Mouse (Mus musculus) adrenal gland, postnatal 14 days (tissue): ENCODE results near the gene Btnl9. TPM values are rescaled to one million over a fixed set of nuclear protein-coding genes. Genes with fewer than 3 reads are reported as not detected.
A peak's percentile ranks its signal among the peaks of the same experiment; 100 is the strongest.
"Not testable (repeated sequence)": the region's sequence is repeated elsewhere in the genome, so short reads cannot be mapped to it uniquely, and the experiment has no call there.

Experiments used
- DNase-seq: peaks from one replicate; pipeline ENCODE4 v3.0.0; 2021; ENCODE audit warnings: mixed read lengths
- long read RNA-seq, 2 experiments: library from polyadenylated mRNA; stranded (forward); transcript quantifications; one replicate each; pipeline ENCODE4 v2.0.0; 2021
- total RNA-seq: library from RNA; stranded (reverse); gene quantifications from 2 replicates; pipeline ENCODE4 v1.2.3, GENCODE M21; 2021

Btnl9 gene
- total RNA-seq, result 32.0 and 38.6 TPM in 2 replicates
- long read RNA-seq, experiment 1, full-length matches to known transcripts, result 1 of 1 reads
- long read RNA-seq, experiment 1, partial matches to known transcripts, result 0 of 1 reads
- long read RNA-seq, experiment 1, other reads (novel, unspliced or antisense), result 0 of 1 reads
- long read RNA-seq, experiment 2, full-length matches to known transcripts, result 1 of 7 reads
- long read RNA-seq, experiment 2, partial matches to known transcripts, result 3 of 7 reads
- long read RNA-seq, experiment 2, other reads (novel, unspliced or antisense), result 3 of 7 reads

DNA sequence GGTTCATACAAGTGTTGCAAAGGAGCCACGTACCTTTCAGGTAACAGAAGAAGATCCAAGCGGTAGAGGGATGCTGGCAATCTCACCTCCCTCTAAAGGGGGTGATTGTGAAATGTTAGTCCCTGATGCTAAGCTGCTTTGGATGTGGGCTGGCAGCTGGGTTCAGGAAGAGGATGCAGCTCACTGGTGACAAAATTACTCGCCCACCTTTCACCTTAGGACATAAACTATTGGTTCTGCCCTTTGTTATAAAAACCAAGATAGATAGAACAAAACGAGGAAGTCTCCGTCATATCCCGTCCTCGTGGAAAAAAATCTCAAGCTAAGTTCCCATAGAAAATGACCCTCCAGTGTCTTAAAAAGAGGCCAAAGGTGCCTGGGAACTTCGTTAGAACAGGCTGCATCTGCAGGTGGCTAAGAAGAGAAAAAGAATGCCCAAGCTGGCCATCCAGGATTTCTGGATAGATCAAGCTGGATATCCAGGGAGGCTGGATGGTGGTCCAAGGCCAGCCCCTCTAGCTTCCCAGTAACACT lies at the start of gene Btnl9:
Gene Btnl9 (minus strand): TSS at position 205 of the 534 bp plus-strand sequence.
- no peak for DNase-seq

DNA sequence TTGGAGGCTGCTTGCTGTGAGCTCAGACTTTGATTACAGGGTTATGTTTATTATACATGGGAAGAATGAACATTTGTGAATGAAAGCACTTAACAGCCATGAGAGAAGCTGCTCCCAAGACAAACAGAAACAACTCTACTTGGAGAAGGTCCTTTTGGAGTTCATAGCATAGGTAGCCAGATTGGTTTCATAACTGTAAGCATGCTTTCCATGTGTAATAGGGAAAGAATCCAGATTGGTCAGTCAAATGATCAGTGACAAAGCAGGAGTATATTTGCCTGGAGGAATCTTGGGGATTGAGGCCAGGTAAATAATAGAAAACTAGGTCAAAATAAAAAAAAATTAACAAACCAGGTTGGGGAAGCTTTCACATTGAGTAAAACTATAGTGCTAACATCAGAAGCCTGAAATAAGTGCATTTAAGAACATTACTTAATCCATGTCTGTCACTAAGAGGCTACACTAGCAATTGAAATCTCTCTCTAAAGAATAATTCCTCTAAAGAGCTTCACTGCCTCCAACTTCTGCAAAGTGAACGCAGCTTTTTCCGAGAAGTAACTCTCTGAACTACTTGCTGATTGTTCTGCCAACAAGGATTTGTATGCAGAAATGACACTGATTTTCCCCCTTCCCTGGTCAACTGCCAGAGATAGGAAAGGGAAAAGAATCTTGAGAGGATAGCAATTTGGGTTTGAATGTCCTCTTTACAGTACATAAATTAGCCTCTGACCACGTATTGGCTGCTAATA lies 48.7 kb upstream of the Btnl9 start:
- DNase-seq, result no peak

DNA sequence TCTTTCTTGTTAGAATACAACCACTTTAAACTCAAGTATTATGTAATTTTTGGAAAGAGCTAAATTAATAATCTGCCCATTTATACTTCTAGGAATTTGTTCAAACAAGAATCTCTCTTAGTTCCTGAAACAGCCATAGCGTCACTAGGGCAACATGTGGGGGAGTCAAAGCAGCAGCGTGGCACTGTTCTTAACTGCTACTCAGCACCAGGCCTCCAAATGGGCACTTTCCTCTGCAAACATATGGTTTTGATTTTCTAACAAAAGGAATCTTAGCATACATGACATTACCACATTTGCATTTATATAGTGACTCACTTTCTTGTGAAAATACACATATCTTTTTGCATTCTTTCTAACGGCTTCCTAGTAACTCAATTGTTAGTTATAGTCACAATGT lies 45.8 kb upstream of the Btnl9 start:
- no peak for DNase-seq

DNA sequence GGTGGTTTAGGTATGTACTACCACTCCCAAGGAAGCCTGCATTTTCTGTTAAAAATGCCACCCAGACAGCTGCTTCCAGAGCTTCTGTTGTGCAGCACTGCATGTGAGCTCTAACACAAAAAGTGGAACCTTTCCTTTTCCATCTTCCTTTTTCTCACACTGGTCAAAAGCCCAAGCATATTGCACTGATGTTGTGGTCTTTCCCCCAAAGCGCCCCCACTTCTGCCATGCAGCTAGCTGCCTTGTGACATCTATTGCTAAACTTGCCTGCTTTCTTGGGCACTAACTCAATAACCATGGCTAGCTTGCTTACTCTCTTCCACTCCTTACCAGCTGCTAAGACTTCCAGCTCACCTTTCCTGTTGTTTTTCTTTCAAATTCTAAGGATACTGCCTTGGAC lies 37.5 kb upstream of the Btnl9 start:
- no peak for DNase-seq

DNA sequence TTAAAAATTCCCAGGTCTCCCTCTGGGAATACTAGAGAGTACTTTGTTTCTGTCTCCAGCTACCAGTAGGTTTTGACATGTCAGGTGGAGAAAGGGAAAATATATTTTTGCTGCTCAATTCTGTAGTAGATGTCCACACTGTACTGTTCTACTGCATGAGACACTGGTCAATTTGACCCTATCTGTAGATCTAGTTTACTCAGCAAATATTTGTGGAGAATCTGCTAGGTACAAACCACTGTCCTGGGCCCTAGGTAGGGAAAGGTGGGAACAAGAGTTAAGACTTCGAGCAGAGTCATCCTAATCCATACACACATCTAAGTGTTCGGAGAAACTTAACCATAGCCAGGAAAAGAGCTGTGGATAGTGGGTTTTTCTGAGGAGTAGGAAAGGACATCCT lies 32.3 kb upstream of the Btnl9 start:
- DNase-seq, result no peak

DNA sequence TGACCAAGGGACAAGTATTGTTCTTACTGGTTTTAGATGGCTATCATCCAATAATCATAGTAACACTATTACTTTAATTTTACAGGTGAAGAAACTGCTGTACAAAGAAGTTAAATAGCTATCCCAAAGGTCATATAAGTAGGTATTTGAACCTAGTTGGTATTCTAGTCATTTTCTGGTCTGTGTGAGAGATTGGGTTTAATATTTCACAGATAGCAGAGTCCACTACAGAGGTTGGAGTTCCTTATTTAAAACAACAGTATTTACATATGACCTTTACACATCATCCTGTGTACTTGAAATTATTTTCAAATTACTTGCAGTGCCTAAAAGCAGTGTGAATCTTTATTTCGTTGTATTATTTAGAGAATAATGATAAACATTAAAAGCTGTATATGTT lies 26.5 kb upstream of the Btnl9 start:
- no peak for DNase-seq

DNA sequence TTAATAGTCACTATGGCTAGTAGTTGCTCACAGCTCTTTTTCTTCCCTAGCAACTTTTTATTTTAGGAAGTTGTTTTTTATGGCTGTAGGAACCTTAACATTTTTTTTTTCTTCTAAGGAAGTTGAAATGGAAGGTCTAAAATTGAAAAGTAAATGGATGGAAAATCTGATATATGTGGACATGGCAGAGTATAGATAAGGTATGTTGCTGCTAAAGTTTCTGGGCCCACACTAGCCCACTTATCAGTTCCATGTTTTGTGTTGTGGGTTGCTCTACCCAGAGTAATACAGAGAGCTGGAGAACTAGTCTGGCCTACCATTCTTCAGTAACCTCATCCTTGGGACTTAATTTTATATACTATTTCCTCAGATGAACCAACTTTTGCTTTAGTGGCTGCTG lies 25.6 kb upstream of the Btnl9 start:
- no peak for DNase-seq

DNA sequence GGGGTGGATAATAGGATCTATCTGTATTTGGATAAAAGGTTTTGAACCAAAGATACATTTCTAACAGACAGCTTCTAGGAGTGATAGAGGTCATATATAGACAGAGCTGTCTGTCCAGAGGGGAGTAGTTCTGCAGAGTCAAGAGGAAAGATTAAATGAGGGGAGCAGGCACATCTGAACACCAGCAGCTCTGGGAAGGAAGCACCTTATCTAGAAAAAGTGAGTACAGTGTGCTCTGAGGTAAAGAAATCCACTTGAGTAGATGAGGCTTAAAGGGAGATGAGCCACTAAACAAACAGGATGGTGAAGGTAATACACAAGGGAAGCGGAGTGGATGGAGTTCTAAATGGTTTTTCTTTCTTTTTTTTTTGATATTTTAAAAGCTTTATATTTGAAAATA lies 20.5 kb upstream of the Btnl9 start:
- no peak for DNase-seq

DNA sequence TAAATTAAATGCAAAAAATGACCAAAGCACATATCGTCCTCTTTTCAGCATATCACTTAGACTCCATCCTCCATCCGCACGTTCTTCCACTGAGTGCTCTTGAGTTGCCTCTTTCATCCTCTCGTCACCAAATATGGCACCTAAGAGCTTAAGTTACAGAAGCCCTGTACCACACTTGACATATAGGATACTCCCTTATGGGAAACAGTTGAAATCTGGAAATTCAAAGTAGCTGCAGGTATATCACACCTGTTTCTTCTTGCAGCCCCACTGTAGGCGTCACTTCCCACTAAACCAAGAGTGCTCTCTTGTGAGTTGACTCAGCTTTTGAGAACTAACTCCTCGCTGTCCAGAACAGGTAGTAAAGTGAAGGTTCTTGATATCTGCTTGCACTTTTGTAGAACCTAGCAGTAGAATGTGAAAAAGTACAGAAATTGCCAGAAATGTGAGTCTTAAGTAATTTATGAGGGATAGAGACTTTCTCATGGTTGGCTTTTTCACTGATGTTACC lies 18.2 kb upstream of the Btnl9 start:
- no peak for DNase-seq

DNA sequence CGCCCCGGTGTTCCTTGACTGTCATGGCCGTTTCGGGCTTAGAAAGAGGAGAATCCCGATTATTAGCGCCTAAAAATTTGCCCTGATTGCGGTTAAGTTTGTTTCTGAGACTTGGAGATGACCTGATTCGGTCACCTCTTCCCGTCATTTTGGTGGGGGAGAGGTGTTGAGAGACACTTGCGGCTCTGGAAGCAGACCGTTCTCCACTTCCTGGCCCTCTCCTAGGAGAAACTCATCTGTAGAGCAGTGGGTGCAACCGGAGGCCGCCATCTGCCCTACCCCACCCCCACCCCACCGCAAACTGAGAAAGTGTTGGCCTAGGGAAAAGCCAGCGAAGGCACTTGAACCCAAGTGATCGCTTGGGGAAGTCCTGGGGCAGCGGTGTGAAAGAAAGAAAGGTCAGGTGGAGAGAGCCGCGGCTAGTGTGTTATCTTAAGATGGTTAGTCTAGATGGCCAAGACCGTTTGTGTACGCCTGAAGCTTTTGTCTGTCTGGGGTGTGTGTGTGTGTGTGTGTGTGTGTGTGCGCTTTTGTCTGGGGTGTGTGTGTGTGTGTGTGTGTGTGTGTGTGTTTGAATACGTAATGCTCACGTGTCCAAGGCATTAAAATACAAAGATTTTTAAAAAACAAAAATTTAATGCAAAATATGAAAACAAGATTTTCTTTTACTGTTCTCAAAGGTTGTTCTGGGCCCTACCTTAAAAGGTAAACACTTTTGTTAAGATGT lies 17.0 kb upstream of the Btnl9 start:
- no peak for DNase-seq

DNA sequence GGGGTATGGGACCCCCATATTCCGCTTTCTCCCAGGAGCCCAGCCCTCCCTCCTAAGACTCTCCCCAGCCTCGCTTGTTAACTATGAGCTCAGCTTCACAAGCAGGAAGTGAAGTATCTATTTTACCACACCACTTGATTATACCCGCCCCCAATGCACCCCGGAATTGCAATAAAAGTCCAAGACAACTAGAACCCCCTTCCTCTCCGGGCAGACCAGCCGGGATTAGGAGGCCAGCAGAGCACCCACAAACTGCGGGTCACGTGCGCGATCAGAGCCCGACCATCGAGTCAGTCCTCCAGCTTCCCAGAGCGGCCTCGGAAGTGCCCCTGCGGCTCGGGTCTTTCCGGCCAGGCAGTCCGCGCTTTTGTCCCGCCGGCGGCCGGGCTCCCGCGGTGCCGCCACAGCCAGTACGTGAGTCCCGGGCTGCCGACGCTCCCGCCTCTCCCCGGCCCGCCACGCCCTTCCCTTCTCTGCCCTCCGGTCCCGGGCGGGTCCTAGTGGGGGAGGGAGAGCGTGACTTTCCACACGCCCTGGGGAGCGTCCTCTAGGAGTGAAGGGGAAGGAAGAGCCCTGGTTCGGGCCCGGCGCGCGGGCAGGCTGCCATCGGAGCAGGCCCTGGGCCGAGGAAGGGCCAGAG lies 16.3 kb upstream of the Btnl9 start, which contains the start of gene Zfp62:
Gene Zfp62 (plus strand): TSS at position 164 of the 640 bp plus-strand sequence.
- peak; percentile 97 for DNase-seq

DNA sequence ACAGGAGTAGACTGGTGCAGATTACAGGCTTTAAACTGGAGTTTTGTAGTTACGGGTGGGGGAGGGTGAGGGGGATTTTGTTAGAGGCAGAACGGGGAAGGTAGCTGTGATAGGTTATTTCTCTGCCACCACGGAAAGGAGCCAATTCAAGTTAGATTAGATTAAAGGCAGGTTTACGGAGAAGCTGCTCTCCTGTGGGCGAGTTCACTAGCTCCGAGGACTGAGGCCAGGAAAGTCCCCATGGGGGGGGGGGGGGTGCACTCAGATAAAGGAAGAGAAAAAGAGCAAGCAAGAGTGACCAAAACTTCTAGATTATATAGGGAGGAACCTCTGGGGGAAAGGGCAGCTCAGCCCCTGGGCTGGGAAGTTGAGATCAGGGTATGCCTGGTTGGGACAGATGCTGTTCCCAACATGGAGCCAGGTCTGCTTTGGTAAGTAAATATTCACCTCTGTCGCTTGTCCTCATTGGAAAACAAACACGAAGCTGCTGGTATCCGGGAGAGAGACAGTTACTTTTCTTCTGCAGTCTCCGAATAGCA lies 15.6 kb upstream of the Btnl9 start:
- peak; percentile 27 for DNase-seq

DNA sequence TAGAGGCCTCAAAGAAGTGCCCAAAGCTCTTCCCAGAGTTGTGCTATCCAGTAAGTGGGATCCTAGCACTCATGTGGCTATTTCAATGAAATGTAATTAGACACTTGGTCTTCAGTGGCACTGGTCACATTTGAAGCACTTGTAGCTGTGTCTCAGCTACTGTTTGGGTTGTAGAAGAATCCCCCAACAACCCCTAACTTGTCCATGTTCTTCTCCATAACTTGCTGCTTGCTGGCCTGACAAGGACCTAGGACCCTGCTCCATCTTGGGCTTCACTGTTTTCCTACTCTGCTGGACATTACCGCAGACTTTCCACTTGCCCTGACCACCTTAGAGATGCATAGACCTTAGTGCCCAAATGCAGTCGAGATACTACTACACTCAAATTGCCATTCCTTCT lies 15.1 kb upstream of the Btnl9 start:
- no peak for DNase-seq

DNA sequence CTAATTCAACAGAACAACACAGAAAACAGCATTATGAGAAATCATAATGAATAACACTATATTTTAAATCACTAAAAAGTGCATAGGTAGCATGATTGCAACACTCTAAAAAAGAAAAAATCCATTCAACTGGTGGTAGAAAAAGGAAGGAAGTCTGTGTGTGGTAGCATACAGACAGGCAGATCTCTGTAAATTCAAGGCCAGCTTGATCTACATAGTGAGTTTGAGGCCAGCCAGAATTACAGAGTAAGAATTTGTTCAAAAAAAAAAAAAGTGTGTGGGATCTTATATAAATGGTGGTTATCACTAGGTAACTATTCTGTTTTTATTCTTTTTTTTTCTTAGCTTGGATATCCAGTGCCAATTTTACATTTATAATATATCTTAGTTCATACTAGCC lies 14.2 kb upstream of the Btnl9 start:
- DNase-seq, result no peak

DNA sequence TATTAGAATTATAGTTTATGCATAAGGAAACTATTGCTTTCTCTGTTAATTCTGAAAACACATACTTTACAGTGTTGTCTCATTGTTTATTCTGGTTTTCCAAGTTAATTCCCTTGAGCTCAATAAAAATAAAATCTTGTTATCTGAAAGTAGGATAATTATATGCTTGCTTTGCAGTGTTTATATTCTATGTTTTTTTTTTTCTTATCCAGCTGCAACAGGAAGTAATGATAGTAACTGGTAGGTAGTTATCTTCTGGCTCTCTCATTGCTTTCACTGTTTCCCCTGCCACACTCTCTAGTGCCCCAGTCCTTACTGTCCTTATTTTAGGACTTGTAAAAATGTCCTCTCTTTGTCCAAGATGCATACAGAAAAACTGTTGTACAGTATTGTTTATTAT lies 13.7 kb upstream of the Btnl9 start:
- DNase-seq, result no peak

DNA sequence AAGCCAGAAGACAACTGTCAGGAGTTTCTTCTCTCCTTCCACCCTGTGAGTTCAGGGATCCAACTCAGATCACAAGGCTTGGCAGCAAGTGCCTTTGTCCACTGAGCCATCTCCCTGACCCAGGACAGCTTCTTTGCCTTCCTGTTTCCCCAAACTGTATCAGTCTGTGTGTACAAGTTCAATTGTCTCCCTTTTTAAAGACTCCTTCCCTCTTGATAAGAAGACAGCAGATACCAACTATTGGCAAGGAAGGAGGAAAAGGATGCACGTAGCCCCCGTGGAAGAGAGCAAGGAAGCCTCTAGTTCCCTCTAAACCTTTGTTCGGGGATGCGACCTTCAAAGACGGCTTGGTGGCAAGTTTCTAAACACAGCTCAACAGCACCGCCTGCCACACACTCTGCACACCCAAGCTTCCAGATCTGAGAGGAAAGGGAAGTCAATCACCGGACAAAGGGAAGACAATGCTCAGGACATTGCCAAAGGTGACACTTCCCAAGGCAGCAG lies 8.9 kb upstream of the Btnl9 start:
- peak; percentile 46 for DNase-seq

DNA sequence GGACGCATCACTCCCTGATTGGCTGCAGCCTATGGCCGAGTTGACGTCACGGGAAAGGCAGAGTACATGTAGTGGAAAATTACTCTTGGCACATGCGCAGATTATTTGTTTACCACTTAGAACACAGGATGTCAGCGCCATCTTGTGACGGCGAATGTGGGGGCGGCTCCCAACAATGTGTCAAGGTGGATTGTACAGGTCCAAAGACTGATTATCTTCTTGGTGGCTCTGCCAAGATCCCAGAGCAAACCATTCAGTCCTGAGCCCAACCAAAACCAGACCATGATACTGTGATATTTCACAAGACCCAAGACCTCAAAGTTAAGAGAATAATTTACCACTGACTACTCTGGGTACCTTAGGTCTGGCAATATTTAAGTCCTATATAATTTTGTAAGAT lies 7.8 kb upstream of the Btnl9 start:
- not testable (repeated sequence) for DNase-seq

DNA sequence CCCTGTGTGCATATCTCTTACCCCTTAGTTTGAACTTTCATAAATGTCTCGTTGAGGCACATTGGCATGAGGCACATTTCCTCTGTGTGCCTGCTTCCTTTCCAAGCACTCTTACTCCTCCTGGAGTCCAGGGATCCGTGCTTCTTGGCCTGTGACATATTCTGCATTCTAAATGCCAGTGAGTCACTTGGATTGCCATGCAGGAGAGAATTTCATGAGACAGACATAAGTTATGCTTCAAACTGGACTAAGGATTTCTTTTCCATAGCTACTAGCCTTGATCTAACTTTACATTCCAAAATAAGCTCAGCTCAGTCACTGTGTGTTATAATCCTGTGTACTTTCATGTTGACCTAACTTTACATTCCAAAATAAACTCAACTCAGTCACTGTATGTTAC lies 4.1 kb upstream of the Btnl9 start:
- DNase-seq, result no peak

DNA sequence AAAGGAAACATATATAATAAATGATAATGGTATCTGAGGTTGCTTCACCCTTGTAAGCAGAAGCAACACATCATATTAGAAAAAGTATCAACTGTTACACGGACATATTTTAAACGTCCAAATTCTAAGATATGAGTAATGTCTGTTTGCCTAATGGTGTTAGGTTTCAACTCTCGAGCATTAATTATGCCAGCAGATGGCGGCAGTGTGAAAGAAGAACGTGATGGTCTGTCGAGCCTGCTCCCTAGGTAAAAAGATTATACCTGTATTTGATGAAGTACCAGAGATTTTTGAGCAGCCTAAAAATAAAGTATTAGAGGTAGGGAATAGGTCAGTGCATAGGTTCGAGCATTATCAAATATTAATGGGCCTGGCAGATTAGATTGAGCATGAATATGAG lies 2.8 kb upstream of the Btnl9 start:
- peak; percentile 75 for DNase-seq

DNA sequence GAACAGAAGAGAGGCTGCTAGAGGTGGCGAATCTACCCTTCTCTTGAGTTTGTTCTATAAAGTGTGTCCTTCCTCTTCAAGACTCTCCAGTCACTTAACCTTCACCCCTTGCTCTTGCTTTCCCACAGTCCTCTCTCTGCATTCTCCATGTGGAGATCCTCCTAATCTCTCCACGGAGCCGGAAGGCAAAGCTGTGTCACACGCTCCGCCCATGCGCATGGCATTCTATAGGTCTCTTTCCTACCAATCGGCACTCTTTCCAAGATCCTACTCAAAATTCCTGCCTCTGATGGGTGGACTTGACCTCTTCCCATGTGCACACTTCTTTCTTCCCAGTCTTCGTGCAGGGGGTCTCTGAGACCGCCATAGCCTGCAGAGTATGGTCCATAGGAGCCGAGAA lies 742 bp upstream of the Btnl9 start:
- DNase-seq, result no peak

DNA sequence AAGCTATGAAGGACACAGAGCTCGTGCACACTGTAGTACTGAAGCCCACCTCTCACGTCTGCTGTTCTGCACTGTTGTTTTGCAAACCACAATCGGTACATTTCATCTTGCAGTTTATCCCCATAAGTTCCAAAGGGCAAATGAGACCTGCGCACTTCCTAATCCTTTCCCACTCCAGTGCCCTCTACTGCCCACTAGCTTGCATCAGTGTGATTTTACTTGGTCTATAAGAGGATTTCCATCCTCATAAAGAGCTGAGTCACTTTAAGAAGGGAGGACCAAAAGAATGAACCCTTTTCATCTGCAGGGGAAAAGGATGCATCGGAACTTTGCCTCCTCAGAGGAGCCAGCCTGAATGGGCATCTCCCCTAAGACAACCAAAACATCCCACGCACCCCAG lies 507 bp downstream of the Btnl9 start:
- no peak for DNase-seq

DNA sequence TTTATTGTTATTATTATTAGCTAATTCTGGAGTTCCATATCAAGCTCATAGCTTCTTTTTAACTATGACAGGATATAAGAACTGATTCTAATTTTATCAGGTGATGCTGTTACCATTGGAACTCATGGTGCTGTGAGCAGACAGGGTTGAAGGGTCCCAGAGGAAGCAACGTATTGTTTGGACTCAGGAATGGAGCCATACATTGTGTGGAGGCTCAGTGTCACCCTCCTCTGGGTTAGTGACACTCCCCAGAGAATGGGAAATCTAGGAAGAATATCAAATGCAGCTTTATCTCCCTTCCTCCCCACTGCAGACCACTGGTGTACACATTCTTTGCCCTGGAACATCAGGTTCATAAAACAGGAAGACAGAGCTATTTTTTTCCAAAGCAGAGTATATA lies 3.8 kb downstream of the Btnl9 start:
- DNase-seq, result no peak
